Mouse (Mus musculus): ENCODE results near the gene Sfta2.

DNA sequence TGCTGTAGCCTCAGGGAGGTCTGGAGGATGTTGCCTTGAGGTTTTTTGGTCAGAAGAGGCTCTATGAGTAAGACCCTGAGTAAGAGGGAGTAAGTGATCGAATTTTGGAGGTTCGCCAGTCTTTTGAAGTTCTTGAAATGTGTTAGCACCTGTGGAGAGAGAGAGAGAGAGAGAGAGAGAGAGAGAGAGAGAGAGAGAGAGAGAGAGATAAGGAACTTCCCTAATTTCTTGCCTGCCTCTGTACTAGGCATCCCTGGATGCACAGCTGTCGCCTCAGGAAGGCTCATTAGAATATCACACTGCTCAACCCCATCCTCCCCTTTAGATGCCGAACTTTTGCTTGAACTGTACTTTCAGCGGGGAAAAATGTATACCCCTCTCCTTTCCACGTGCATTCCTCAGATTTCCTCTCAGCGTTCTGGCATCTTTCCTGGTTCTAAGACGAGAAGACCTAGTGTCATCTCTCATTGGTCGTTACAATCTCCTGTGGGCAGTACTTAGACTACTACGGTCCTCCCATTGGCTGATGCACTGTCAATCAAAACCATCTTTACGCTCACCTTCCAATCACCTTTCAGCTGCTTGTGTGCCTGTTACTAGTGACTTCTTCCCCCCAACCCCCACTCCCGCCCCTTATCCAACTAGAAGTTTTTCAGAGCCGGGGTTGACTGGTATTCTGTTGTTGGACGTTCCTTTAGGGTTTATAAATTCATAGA, 37.3 kb downstream of the Sfta2 start:
- TF ChIP-seq POLR2A (IDR thresholded peaks at IDR 0.05; ENCODE audit: insufficient read depth, low read depth, low read length): no peak
- no peak for TF ChIP-seq CTCF (IDR thresholded peaks at IDR 0.05; ENCODE audit: insufficient read depth, low read depth, low read length)
